Mouse (Mus musculus) adrenal gland, adult (tissue): ENCODE results near the gene Fkbpl.

ENCODE experiments used
- DNase-seq, 2 experiments: peaks; one replicate each; pipeline ENCODE4 v3.0.0; 2022 to 2023; ENCODE audit warnings: low spot score in 1 of 2; ENCODE audit not compliant: inconsistent age in 2 of 2

Fkbpl gene

DNA sequence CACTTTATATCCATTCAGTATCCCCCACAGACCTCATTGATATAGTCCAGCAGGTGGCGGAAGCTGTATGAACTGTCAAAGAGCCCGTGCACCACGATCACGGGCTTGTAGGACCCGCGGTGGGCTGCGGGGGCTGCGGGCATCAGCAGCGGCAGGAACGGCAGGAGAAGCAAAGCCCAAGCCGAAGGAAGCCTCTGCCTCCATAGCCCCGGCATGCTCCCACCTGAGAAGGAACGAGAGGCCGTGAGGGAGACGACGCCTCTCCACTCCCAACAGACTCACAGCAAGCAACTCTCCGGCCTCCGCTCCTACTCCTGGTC is 17.8 kb upstream of the Fkbpl start:
- DNase-seq, result no peak

GRCm38 (mm10) chr17:34627093-34627942 is 17.2 kb upstream of the Fkbpl start:
- peak; percentile 92 to 97 for DNase-seq

DNA sequence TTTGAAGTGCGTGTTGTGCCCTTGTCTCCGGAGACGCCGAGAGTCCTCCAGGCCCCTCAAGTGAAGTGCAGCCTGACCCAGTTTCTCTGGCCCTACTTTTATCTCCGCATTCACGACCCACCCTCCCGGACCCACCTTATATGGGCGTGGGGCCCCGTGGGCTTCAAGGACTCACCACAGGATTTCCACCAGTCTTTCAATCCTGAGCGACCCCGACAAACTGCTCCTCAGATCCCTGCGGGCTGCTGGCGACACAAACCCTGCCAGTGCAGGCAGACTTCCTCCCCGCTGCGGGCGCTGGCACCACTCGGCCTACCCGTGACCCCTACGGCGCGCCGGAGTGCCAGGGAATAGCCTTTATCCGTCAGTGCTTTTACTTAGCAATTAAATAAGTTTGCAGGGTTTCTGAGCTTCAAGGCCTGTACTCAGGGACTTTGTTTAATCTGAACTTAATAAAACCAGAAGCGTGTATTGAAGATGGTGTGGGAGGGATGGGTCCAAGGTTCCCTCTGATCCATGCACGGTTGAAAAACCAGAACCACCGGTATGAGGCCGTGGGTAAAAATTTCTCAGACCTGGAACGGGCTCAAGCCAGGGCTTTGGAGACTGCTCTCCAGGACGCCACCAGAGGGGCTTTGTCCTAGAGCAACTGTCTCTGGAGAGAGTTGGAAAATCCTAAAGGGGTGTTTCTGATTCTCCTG is 16.5 kb upstream of the Fkbpl start, which contains the start of gene Ppt2:
TSS of gene Ppt2 (minus strand) at position 568 of the 701 bp plus-strand sequence.
- peak; percentile 75 to 93 for DNase-seq

DNA sequence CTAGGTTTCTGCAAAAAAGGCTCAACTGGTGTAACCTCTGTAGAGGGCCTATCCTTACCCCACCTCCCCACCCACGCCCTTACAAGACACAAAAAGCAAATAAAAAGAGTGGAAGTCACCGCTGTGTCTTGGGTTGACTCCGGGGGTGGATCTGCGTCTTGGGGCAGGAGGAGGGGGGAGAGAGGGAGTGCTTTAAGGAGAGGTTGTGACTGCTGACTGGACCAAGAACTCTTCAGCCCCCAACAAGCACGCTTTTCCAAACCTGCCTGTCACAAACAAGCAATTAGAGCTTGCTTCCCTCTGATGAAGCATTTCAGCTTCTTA is 16.0 kb upstream of the Fkbpl start:
- peak in 1 of 2 experiments; percentile 34 for DNase-seq

DNA sequence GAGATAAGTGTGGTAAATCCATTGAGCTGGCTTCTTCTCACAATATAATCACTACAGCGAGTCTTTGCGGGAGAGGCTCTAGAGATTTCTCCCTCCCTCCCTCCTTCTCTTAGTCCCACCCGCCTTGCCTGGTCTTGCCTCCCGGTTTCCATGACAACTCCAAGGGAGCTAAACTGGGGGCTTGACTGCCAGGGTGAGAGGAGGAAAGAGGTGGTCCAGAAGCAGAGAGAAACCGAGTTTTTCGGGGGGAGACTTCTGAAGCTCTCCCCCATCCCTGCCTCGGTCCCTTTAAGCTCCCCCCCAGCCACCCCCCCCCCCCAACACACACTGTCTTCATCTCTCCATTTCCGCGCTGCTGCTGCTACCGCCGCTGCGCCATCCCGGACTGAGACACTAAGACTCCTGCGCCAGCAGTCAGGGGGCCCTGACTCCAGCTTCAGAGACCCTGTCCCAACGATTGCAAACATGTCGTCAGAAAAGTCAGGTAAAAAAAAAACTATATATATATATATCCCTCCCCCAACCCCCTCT is 15.3 kb upstream of the Fkbpl start, which contains the start of gene Prrt1:
TSS of gene Prrt1 (plus strand) at position 313 of the 531 bp plus-strand sequence.
- peak; percentile 39 to 70 for DNase-seq

DNA sequence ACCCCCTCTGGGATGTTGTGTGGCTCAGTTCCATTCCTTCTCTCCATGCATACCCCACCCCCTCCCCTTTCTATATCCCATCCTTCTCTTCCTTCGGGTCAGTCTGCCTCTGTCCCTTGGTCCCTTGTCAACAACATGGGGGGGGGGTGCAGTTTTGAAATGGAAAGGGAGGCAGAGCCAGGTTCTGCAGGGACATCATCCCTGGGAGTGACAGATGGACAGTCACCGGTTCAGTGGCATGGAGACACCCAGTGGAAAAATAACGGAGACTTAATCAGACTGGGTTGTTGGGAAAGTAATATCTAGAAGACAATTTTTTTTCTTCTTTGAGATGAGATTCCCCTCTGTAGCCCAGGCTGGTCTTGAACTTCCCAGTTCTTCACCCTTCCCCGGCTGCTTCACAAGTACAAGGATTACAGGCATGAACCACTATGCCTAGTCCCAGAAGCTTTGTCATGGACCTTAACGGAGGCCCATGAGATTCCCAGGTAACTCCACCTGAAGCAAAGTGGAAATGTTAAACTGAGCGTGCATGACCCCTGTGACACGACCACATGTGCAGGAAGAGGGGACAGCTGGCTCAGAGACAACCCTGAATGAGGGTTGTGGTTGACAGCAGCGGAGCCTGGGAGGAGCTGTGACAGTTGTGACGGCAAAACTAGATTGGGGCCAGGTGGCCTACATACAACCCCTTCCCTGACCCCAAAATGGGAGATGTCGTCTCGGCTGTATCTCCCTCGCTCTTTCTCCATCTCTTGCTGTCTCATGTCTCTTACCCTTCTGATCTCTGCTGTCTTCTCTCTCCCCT is 14.6 kb upstream of the Fkbpl start:
- peak in 1 of 2 experiments; percentile 33 for DNase-seq

GRCm38 (mm10) chr17:34630761-34631301 is 13.7 kb upstream of the Fkbpl start:
- peak in 1 of 2 experiments; percentile 39 for DNase-seq

DNA sequence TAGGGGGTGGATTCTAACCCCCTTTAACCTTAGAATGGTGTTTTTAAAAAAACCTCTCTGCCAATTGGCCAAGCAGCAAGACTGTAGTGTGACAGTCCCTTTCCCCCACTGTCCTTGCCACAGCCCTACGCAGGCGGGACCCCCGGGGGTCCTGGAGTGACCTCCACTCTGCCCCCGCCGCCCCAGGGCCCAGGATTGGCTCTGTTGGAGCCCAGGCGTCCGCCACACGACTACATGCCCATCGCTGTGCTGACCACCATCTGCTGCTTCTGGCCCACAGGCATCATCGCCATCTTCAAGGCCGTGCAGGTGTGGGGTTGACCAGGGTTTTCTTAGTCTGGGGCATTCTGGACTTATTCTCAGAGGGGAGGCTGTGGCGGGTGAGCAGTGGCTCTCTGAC is 12.9 kb upstream of the Fkbpl start:
- DNase-seq, result peak in 1 of 2 experiments; percentile 41

DNA sequence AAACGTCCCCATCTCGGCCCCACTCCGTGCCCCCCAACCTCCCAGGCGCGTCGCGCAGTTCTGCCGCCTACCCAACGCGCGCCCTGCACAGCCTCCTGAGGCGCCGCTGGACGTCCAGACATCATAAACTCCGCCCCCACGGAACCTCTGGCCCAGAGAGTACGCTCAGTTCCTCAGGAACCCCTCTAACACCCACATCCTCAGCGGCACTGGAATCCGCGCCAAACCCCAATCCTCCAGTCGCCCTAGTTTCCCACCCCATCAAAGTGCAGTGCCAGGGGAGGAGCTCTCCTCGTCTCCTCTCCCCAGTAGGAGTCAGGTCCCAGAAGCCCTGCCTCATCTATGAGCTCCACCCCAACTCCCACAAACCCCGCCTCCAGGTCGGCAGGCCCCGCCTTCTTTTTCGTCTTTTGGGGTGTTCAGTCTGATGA is 12.3 kb upstream of the Fkbpl start:
- DNase-seq, result peak; percentile 90 to 94

- DNase-seq, result peak in 1 of 2 experiments; percentile 71
Measured at GRCm38 (mm10) chr17:34635671-34636070, 8.9 kb upstream of the Fkbpl start.

DNA sequence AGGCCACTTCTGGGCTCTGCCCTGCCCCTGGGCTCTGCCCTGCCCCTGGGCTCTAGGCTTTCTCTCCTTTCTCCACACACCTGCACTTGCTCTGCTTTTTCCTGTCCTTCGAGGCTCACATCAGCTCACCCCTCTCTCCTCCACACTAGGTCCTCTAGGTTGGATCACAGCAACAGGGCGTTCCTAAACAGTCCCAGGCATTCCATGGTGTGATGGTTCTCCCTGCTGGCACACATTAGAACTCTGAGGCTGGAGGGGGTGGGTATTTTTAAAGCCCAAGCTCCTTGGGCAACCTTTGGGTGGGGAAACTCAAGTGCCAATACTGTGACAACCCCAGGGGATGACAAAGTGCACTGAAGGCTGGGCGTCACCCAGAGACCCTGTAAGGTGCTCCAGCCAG is 7.1 kb upstream of the Fkbpl start:
- peak in 1 of 2 experiments; percentile 42 for DNase-seq

- peak in 1 of 2 experiments; percentile 68 for DNase-seq
Measured at GRCm38 (mm10) chr17:34639461-34640255, 4.9 kb upstream of the Fkbpl start.

DNA sequence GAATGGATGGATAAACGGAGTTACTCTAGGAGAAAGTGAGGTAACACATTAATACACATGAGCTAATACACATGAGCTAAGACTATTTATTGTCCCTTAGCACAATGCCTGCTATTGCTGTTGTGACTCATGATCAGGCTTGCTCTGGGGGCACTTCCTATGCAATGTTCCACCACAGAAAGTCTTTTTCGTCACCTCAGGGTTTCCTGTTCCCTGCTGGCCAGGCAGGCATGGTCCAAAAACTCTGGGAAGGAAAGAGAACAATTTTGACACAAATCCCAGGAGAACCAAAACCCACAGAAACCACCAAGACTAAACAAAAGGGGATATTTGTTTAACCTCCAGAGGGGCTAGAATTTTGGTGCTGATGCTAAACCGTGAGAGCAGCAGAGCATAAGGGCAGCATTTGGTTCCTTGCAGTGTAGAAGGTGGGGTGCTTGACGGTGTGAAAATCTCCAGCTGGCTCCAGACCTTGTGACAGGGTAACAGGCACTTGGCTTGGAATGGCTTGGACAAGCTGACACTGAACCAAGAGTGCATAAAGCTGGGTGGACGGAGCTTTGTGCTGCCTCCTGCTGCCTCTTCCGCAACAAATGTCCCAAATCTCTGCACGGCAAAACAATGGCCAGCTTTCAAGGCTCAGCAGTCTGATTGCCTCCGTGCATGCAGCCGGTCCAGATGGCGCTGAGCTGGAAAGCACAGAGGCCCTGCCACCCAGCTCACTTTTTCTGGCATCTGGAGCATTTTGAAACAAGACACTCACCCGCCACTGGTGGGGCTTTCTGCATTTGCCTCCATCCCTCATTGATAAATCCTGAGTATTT is 3.6 kb upstream of the Fkbpl start:
- peak; percentile 25 to 71 for DNase-seq

DNA sequence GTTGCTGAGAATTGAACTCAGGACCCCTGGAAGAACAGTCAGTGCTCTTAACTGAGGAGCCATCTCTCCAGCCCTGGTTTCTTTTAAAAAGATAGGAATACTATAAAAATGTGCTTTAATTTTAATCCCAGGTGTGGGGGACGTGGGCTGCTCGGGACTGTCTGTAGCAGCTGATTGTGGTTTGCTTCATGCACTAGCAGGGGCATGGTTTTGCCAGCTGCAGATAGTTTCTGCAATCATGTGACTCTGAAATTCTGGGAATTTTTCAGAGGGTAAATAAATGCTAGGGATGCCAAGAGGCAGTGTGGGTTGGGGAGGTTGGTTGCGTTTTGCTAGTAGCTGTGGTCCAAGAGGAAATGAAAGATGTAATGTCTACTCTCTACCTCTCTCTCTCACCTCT is 2.6 kb upstream of the Fkbpl start:
- DNase-seq, result peak in 1 of 2 experiments; percentile 3

DNA sequence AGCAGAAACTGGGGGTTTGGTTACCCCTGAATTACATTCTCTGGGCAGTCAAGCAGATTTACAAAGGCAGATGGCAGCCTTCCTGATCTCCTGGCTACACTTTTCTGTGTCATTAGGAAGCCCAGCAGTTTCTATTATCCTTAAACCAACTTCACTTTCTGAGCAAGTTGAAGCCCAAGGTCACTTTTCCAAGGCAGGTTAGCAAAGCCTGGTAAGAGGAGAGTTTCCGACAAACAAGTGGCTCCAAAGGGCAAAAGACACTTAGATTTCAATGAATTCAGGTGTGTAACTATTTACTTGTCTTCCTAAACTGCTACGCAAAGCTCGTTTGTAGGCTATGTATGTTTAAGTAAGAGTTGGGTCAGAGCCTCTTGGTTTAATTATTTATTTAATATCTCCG is 1.2 kb upstream of the Fkbpl start:
- peak in 1 of 2 experiments; percentile 34 for DNase-seq

GRCm38 (mm10) chr17:34643944-34644343 is 620 bp upstream of the Fkbpl start:
- peak in 1 of 2 experiments; percentile 49 for DNase-seq

GRCm38 (mm10) chr17:34645256-34645829 is 779 bp downstream of the Fkbpl start:
- peak in 1 of 2 experiments; percentile 53 for DNase-seq

GRCm38 (mm10) chr17:34645831-34646511 is 1.4 kb downstream of the Fkbpl start:
- peak; percentile 42 to 62 for DNase-seq
